Mouse (Mus musculus): Measurements from ENCODE around the gene C1qtnf9.

- TF ChIP-seq CTCF (IDR thresholded peaks at IDR 0.05; ENCODE audit: low read depth) (no peak), EP300 (optimal IDR thresholded peaks at IDR 0.05) (no peak)
Observed at GRCm38 (mm10) chr14:60759097-60759496, 8.8 kb upstream of the C1qtnf9 start.

Measured in stomach, postnatal 0 days (tissue).